Mouse (Mus musculus): ENCODE data around the gene P2rx1. TPM values are rescaled to one million over a fixed set of nuclear protein-coding genes. Genes with fewer than 3 reads are reported as not detected.

P2rx1 gene
- total and polyA plus RNA-seq, 2 experiments from 2014 or later: 0.16 to 0.55 TPM

DNA sequence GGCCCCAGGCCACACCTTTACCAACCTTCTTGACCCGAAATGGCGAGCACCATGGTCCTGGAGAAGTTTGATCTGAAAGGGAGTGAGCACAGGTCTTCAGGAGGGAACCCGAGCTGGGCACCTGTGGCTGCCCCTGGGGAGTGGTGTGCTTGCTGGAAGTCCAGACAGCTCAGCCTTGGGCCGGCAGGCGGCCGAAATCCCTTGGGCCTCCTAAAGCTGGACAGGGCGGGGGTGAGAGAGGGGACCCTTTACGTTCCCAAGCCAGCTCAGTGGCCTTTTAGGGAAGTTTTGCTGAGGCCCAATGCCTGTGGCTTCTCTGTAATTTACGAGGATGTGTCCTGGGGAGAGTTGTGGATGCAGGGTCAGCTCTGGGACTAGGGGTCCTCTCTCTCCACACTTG lies 8.2 kb upstream of the P2rx1 start:
- no peak for TF ChIP-seq CTCF (IDR thresholded peaks at IDR 0.05)
- H3K9ac ChIP-seq (replicated peaks; ENCODE audit: low read length, poor library complexity, severe bottlenecking): no peak overlapping the region
- H3K4me2 ChIP-seq (ENCODE audit: low read depth, low read length, poor library complexity, severe bottlenecking): no peak overlapping the region
- no peak for DNase-seq (ENCODE audit: low spot score)
- H3K4me1 ChIP-seq (ENCODE audit: insufficient read depth, low read length): no peaks in the 10 kb centered on the region
- H3K36me3 ChIP-seq (ENCODE audit: insufficient read depth, low read length): no peaks in the 10 kb centered on the region
- H3K4me3 ChIP-seq (ENCODE audit: low read depth, low read length): no peak overlapping the region
- H3K27me3 ChIP-seq (ENCODE audit: insufficient read depth, low read length): no peaks in the 10 kb centered on the region
- H3K9me3 ChIP-seq (ENCODE audit: low read length): no peaks in the 10 kb centered on the region
- 87% methylated on average over 9 of the region's 9 CpGs for WGBS
- ATAC-seq (ENCODE audit: low FRiP score): no peak
- no peak overlapping the region for H3K27ac ChIP-seq (ENCODE audit: low read depth, low read length)

DNA sequence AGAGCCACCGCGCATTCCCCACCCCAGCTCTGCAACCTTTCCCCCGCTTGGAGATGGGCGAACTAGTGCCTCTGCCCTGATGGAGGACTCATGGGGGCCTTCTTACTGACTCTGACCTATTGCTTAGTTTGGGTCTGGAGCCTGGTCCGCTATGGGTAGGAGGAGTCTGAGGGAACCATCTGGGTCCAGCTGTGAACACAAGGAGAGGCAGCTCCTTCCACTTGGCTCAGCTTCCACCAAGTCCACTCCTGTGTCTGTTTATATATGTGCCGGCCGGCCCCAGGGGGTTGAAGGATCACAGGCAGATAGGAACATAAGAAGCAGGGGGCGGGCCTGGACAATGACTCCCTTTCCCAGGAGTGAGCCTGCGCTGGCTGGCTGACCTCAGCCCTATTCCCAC lies 6.9 kb upstream of the P2rx1 start:
- no peak overlapping the region for H3K4me3 ChIP-seq (ENCODE audit: low read depth, low read length)
- no peak overlapping the region for H3K9ac ChIP-seq (replicated peaks; ENCODE audit: low read length, poor library complexity, severe bottlenecking)
- H3K4me1 ChIP-seq (ENCODE audit: insufficient read depth, low read length): no peaks in the 10 kb centered on the region
- no peak overlapping the region for H3K27ac ChIP-seq (ENCODE audit: low read depth, low read length)
- no peaks in the 10 kb centered on the region for H3K9me3 ChIP-seq (ENCODE audit: low read length)
- WGBS: 68% methylated on average over 9 of the region's 9 CpGs
- no peak for DNase-seq (ENCODE audit: low spot score)
- no peak for TF ChIP-seq CTCF (IDR thresholded peaks at IDR 0.05)
- H3K4me2 ChIP-seq (ENCODE audit: low read depth, low read length, poor library complexity, severe bottlenecking): no peak overlapping the region
- H3K27me3 ChIP-seq (ENCODE audit: insufficient read depth, low read length): no peaks in the 10 kb centered on the region
- H3K36me3 ChIP-seq (ENCODE audit: insufficient read depth, low read length): no peaks in the 10 kb centered on the region
- ATAC-seq (ENCODE audit: low FRiP score): no peak

DNA sequence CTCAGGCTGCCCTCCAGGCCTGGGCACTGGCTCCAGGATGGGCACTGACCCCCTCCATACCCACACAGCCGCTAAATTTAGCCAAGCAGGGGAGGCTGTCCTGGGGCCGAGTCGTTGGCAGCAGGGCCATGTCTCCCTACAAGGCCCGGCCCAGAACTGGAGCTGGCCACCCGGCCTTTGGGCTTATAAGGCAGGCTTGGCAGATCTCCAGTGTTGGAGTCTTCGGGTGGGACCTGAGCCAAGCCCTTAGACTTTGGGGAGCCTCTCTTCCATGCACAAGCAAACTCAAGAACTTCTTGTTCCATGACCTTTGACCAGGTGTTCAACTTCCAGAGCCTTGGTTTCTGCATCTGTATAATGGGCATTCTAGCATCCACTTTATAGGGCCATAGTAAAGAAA lies 2.6 kb upstream of the P2rx1 start:
- H3K27me3 ChIP-seq (ENCODE audit: insufficient read depth, low read length): no peaks in the 10 kb centered on the region
- ATAC-seq (ENCODE audit: low FRiP score): no peak
- 89% methylated on average over 6 of the region's 6 CpGs for WGBS

DNA sequence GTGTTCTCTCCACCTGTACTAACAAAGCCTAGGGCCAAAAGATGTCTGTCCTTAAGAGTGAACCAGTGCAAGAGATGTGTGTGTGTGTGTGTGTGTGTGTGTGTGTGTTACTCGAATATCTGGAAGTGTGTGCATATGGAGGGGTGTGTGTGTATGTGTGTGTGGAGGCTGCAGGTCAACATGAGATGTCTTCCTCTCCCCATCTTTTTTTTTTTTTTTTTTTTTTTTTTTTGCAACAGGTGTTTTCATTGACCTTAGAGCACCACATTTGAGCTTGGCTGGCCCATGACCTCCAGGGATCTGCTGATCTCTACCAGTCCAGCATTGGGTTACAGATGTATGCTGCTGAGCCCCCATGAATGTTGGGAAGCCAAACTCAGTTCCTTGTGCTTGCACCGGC lies 2.1 kb upstream of the P2rx1 start:
- Histone ChIP-seq H3K36me3 (ENCODE audit: insufficient read depth, low read length) (no peaks in the 10 kb centered on the region), H3K9me3 (ENCODE audit: low read length) (no peaks in the 10 kb centered on the region), H3K4me3 (ENCODE audit: low read depth, low read length) (no peak overlapping the region), H3K4me1 (ENCODE audit: insufficient read depth, low read length) (no peaks in the 10 kb centered on the region), H3K9ac (replicated peaks; ENCODE audit: low read length, poor library complexity, severe bottlenecking) (no peak overlapping the region), H3K27me3 (ENCODE audit: insufficient read depth, low read length) (no peaks in the 10 kb centered on the region), H3K4me2 (ENCODE audit: low read depth, low read length, poor library complexity, severe bottlenecking) (no peak overlapping the region), H3K27ac (ENCODE audit: low read depth, low read length) (no peak overlapping the region)
- ATAC-seq (ENCODE audit: low FRiP score) (no peak), DNase-seq (ENCODE audit: low spot score) (no peak)
- no peak for TF ChIP-seq CTCF (IDR thresholded peaks at IDR 0.05)
- WGBS: 80% methylated on average over 2 of the region's 2 CpGs

More for the DNA sequence above, 2.6 kb upstream of the P2rx1 start:
- DNase-seq (ENCODE audit: low spot score): no peak
- H3K9me3 ChIP-seq (ENCODE audit: low read length): no peaks in the 10 kb centered on the region
- H3K4me3 ChIP-seq (ENCODE audit: low read depth, low read length): no peak overlapping the region
- TF ChIP-seq CTCF (IDR thresholded peaks at IDR 0.05): no peak
- no peak overlapping the region for H3K27ac ChIP-seq (ENCODE audit: low read depth, low read length)
- H3K4me1 ChIP-seq (ENCODE audit: insufficient read depth, low read length): no peaks in the 10 kb centered on the region
- no peak overlapping the region for H3K9ac ChIP-seq (replicated peaks; ENCODE audit: low read length, poor library complexity, severe bottlenecking)
- H3K4me2 ChIP-seq (ENCODE audit: low read depth, low read length, poor library complexity, severe bottlenecking): no peak overlapping the region
- no peaks in the 10 kb centered on the region for H3K36me3 ChIP-seq (ENCODE audit: insufficient read depth, low read length)

DNA sequence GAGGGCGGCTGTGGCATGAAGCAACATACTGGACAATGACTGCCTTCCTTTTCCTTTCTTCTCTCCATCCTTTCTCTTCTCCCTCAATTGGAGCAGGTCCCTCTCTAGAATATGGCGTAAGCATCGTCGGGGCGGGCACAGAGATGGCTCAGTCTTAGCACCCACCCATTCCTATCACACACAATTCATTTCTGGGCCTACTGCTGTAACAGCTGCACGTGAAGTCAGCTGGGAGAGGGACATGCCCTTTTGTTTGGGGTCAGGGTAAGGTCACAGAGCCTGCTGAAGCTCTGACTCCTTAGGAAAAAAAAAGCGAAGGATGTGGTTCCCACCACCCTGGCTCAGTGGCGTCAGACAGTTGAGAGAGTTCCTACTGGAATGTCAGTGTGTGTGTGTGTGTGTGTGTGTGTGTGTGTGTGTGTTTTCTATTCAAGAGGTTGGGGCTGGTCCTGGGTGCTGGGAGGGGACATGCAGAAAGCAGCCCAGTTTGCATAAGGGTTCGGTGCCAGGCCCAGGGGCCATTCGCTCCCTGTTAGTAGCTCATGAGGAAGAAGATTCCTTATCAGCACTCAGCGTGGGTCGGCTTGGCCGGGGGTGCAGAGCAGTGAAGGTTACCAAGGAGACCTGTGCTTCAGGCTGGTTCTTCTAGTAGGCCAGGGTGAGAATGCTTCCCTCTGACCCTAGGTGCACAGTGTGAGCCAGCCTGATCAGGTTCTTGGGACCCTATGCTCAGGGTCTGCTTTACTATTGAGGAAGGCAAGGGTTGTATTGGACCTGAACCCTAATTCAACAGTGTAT lies 1.2 kb upstream of the P2rx1 start:
- H3K9ac ChIP-seq (replicated peaks; ENCODE audit: low read length, poor library complexity, severe bottlenecking): no peak overlapping the region
- no peak overlapping the region for H3K27ac ChIP-seq (ENCODE audit: low read depth, low read length)
- WGBS: 84% methylated on average over 13 of the region's 13 CpGs
- no peak overlapping the region for H3K4me3 ChIP-seq (ENCODE audit: low read depth, low read length)
- H3K4me1 ChIP-seq (ENCODE audit: insufficient read depth, low read length): no peaks in the 10 kb centered on the region
- DNase-seq (ENCODE audit: low spot score): no peak
- no peak for TF ChIP-seq CTCF (IDR thresholded peaks at IDR 0.05)
- ATAC-seq (ENCODE audit: low FRiP score): no peak
- H3K4me2 ChIP-seq (ENCODE audit: low read depth, low read length, poor library complexity, severe bottlenecking): no peak overlapping the region
- no peaks in the 10 kb centered on the region for H3K27me3 ChIP-seq (ENCODE audit: insufficient read depth, low read length)
- H3K9me3 ChIP-seq (ENCODE audit: low read length): no peaks in the 10 kb centered on the region
- no peaks in the 10 kb centered on the region for H3K36me3 ChIP-seq (ENCODE audit: insufficient read depth, low read length)

DNA sequence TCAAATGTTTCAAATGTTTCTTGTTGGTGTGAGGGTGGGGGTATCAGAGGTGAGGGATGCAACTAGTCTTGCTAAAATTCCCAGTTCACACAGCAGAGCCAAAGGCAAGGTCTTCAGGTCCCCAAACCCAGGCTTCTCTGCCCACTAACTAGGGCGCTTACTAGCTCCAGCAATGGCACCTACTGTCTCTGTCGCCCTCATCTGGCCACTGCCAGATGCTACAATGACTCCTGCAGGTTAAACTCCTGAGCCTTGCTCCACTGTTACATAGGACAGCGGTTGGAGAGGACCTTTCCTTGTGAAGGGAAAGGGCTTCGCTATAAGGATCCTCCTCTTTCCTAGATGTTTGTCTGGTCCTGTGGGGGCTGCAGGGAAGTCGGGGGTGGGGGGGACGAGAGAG lies 2.1 kb downstream of the P2rx1 start:
- Histone ChIP-seq H3K4me2 (ENCODE audit: low read depth, low read length, poor library complexity, severe bottlenecking) (no peak overlapping the region), H3K27me3 (ENCODE audit: insufficient read depth, low read length) (no peaks in the 10 kb centered on the region), H3K4me3 (ENCODE audit: low read depth, low read length) (no peak overlapping the region), H3K9ac (replicated peaks; ENCODE audit: low read length, poor library complexity, severe bottlenecking) (no peak overlapping the region), H3K27ac (ENCODE audit: low read depth, low read length) (no peak overlapping the region), H3K4me1 (ENCODE audit: insufficient read depth, low read length) (no peaks in the 10 kb centered on the region), H3K9me3 (ENCODE audit: low read length) (no peaks in the 10 kb centered on the region), H3K36me3 (ENCODE audit: insufficient read depth, low read length) (no peaks in the 10 kb centered on the region)
- TF ChIP-seq CTCF (IDR thresholded peaks at IDR 0.05): peak; percentile 85
- 9% methylated on average over 6 of the region's 6 CpGs for WGBS
- ATAC-seq (ENCODE audit: low FRiP score) (no peak), DNase-seq (ENCODE audit: low spot score) (peak; percentile 69)
